Mouse (Mus musculus): ENCODE measurements at regions not wholly inside any gene's neighbourhood (a gene's known extent, or its start where the extent isn't known, plus 50 kb on each side); places are given as distances from the start of the nearest gene placed in this dataset.
A peak's percentile ranks its signal among the peaks of the same experiment; 100 is the strongest.

DNA sequence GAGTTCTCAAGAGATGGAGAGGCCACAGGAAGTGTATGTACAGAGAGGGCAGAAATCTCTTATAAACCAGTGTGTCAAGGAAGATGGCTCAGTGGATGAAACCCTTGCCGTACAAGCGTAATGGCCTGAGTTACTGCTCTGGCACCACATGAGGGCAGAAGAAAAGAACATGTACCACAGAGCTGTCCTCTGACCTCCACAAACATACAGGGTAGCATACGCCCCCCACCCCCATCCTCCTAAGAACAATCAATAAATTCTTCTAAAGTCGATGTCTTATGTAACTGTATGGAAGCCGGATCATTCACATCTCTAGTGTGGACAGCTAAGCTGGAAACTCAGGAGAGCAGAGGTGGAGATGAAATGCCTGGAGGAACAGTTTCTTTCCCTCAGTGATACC lies 227.9 kb upstream of the Gpc5 start:
- DNase-seq (ENCODE audit: low spot score): no peak

DNA sequence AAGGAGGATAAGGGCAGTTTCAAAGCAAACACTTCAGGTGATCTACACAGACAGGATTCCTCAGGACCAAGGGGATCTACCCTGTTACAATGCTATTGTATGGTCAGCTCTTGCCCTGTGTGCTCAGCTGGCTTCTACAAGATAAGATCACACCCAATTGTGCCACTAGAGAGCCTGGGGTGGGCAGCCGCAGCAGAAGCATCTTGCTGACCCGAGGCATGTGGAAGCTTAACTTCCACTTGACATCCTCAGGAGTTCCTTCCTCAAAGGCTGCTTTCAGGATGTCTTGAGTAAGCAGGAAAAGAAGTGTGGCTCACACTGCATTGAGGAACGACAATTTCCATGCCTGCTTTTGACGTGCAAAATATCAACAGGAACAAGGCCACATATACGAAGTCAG lies 222.8 kb upstream of the Gpc5 start:
- no peak for DNase-seq (ENCODE audit: low spot score)

DNA sequence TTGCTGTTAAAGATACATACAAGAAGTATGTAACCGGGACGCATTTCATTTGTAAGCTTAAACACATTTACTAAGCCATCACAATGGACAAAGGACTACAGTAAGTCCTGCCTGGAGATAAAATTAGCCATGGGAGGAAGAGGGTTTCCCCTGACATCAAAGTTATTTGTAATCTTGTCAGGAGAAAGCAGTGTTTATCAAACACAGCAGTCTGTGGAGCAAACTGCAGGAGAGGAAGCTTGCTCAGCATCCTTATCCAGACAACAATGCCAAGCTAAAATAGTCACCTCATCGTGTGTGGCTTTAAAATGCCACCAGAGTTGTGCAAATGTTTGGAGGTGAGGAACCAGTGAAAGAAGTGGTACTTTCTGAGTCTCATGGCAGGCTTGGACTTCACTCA lies 216.9 kb upstream of the Gpc5 start:
- no peak for DNase-seq (ENCODE audit: low spot score)

DNA sequence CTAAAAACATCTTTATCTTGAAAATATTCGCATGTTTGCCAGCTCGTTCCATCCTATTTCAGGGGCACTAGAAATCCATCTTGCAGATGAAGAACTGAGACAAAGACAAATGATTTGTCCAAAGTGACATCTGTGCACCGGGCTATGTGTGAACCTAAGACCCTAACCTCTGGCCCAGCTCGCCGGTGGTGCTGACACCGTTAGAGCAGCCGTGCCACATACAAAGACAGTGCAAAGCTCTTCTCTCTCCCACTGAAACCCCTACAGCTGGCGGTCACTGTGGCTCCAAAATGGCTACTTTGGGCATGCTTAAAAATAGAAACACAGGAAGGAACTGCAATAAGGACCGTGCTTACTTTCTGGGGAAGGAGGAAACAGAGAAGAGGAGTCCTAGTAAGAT lies 215.6 kb upstream of the Gpc5 start:
- DNase-seq (ENCODE audit: low spot score): peak; percentile 60

DNA sequence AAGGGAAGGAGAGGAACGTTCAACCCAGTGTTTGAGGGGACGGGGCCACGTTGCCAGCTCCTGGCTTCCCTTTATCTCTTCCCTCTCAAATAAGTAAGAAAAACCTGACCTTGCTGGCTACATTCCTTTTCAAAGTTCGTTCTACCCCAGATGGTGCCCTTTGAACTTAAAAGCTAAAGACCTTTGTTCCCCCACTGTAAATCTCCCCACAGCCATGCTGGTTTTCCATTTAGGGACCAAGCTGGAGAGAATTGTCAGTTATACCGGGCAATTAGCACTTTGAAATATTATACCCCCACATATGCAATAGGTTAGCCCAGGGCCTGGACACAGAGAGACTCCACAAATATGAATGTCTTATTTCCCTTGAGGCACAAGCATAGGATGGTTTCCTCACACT lies 214.5 kb upstream of the Gpc5 start:
- peak; percentile 90 for DNase-seq (ENCODE audit: low spot score)

DNA sequence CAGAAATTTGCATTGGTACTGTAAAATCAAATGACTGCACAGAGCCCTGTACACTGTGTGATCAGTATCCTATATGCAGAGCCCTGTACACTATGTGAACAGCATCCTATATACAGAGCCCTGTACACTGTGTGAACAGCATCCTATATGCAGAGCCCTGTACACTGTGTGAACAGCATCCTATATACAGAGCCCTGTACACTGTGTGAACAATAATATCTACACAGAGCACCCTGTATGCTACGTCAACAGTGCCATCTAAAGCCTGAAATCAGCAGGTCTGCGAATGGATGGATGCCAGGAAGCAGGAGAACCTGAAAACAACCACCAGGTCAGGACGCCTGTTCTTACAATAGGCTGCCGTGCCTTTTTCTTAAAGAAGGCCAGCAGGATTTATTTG lies 211.7 kb upstream of the Gpc5 start:
- no peak for DNase-seq (ENCODE audit: low spot score)

DNA sequence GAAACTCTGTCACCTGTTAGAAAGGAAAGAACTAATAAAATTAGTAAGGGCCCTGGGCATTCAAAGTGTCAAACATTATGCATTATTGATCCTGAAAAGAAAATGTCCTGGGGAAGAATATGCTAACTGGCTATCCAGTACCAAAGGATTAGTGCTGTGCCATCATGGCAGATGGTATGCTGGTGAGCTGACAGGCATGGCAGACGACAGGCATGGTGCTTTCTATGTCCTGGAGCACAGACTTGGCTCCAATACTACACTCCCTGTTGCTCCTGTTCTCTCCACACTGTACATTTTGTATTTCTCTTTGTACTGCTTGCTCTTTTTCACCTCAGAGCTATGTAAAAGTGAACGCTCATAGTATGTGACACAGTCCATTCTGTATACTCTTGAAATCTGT lies 187.9 kb upstream of the Gpc5 start:
- DNase-seq (ENCODE audit: low spot score): no peak

DNA sequence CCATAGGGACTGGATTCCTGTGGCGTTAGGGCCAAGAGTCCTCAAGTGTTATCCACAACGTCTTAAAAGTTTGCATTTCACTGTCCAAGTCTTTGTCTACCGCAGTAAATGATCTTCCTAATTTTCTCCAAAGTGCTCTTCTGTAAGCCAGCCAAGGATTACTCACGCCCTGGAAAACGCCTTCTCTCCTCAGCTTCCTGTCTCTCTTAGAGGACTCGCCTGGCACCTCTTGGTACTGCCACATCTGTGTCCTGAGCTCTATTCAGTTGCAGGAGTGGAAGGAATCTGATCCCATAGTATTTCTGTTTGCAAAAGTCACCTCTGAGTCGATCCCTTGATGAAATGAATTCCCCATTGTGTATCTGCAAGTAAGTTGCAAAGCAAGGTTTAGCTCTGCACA lies 179.7 kb upstream of the Gpc5 start:
- DNase-seq (ENCODE audit: low spot score): no peak

DNA sequence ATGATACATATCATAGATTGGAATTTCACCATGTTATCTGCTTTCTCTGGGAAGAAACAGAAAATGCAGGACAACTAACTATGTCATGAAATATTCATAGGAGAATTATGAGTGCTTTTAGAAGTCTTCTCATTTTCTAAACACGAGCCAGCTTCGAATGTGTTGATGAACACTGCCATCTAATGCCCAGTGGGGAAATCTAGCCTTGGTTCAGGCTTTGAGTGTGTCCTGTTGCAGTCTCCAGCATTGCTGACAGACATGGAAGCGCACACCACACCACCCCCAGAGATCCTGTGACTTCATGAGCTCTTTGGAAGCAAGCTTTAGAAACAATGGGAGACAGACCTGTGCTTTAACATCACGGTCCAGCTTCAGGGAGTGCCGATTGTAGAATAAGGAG lies 178.8 kb upstream of the Gpc5 start:
- peak; percentile 83 for DNase-seq (ENCODE audit: low spot score)

DNA sequence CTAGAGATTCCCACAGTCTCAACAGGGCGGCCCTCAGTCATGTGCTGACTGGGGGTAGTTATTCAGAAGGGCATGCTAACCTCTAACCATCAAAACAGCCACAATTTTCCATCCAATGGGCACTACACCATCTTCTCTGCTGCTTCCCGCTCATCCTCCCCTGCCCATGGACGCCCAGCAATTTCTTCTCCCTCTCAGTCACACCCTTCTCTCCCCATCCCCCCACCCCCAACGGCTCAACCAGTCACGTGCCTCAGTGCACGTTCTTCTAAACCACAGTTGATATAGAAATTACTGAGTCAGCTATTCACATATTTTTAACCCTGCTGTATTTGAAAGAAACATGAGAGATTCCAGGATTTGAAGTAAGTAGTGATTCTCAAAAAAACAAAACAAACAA lies 146.3 kb upstream of the Gpc5 start:
- DNase-seq (ENCODE audit: low spot score): no peak

DNA sequence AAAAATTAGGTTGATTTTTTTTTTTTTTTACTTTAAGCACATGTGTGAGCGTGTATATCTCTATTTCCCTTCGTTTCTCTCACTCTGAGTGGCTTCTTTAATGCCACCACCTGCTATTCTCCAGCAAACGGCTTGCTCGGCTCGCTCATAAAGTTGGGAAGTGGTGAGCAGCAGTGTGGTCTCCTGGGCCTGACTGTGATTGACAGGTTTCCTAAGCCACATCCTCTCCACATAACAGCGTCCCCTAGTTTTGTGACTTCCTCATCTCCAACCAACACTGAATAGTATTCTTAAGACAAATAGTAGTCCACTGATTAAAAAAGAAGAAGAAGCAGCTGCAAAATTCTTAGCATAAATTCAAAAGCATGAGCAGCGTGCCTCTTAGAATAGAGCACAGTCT lies 145.7 kb upstream of the Gpc5 start:
- no peak for DNase-seq (ENCODE audit: low spot score)

DNA sequence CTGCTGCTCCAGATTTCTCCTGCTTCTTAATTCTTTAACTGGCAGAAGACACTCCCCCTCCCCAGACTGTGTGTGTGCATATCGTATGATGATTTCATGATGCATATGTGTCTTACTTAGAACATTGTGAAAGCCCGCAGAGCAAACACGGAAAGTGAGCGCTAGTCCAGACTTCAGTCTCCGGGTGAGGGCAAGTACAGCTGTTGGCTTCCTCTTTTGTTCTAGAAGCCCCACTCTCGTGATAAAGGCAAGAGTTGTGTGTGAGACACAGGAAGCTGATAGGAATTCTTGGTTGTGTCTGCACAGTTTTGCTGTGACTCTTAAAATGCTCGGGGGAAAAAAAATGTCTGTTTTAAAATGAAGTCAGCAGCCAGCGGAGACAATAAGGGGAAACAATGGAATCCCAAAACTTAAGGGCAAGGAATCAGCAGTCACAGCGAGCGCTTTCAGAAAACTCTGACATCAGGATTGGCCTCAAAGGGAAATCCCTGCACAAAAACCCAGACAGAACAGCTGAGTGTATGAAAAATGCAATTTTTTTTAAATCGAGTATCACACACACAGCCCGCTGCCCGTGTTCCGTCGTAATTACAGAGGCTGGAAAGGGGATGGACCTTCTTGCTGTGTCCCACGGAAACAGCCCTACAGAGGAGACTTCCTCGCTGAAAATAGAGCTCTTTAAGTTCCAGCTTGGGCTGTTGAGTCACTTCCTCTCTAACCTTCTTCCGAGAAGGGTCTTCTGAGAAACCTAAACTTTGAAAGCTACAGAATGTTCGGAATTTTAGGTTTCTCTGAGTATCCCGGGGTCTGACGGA lies 143.5 kb upstream of the Gpc5 start:
- DNase-seq (ENCODE audit: low spot score): peak; percentile 47

DNA sequence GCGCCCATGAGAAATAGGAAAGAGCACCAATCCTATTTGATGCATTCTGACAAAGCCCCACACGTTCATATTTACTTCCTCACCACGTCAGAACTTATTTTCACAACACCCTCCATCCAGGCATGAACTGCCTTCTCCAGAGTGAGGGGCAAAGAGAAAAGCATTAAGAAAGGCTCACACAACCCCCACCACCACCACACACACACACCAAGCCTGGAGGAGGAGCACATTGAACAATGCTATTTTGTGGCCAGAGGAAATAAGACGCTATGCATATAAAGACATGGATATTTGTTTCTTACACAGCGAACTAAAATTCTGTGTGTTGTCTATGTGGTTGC lies 142.9 kb upstream of the Gpc5 start:
- DNase-seq (ENCODE audit: low spot score): no peak

DNA sequence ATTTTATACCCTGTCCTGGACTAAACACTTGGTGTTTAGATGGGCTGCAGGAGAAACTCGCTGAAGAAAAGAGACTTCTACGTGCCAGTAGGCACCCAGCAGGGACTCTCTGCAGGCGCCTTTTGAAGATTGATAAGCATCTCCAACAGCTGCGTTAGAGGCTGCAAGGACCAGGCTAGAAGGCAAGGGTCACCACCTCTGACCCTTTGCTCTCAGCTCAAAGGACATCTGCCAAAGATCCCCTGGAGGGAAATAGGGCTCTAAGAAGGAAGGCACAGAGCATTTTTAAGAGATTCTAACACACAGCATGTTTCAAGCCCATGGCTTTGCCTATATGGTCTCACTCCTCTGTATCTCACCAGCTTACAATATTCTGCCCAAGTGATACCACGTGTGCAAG lies 139.7 kb upstream of the Gpc5 start:
- peak; percentile 93 for DNase-seq (ENCODE audit: low spot score)

DNA sequence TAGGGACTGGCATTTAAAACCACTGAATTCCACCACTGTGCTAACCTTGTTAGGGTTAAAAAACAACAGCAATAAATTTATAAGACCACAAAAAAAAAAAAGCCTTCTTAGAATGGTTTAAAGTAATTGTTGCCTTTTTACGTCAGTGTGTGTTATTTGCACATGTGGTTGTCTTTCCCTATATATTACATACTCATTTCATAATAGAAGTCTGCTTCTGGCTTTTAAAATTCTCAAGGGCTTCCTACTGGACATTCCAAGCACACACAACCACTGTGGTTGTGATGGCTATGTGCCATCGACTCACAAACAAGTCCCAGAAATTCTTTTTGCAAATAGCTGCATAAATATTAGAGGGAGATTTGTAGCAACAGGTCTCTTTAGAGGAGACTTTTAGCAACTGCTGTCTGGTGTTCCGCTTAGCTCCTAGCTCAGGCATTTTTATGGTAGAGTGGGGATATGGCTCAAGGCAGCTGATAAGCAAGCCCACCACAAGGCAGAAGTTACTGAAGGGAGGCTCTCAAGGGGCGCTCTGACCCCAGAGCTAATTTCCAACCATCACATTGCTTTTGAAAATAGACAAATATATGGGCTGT lies 138.8 kb upstream of the Gpc5 start:
- peak; percentile 58 for DNase-seq (ENCODE audit: low spot score)

DNA sequence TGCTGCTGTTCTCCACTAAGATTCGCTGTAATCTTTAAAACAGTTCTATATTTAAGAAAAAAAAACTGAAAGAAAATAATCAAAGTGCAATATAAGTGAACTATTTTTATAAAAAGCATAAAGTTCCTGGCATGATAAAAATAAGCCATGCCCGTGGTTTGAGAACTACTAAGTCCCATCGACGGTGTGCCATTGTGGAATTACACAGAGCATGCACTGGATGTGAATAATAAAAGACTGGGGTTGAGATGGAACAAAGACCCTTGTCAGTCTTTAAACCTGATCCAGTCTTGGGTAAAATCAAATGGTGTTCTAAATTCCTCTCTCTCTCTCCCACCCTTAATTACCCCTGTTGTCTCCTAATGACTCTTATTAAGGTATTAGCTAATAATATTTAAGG lies 137.7 kb upstream of the Gpc5 start:
- peak; percentile 53 for DNase-seq (ENCODE audit: low spot score)

DNA sequence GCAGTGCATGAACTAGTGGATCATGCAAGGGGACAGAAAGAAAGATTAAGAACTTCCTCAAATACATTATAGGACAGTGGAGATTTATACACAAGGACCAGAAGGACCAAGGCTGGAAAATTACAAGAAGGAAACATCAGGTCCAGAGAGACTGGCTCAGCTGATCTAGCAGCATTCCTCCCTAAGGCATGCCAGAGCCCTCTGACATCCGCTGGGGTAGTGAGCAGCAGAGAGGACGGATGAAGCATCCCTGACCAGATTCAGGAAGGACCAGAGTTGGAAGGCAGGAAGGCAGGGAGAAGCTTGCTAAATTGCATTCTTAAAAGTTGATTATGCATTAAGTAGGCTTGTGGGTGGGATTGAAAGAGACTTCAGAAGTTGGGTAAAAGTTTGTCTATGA lies 136.4 kb upstream of the Gpc5 start:
- no peak for DNase-seq (ENCODE audit: low spot score)

DNA sequence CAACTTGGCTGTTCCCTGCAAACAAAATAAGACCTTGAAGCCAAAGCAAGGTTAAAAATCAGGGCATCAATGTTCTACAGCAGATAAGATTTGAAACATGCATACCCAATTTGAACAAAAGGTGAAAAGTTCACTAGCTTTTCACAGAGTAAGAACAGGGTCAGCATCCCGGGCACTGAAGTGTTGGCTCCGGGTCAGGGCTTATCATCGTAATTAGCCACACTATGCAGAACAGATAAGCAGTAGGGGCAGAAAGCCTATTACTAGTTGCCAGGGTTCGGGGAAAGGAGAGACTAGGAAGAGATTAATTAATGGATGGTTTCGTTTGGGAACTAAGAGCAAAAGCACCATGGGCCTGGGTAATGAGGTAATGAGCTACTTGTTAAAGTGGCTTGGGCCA lies 131.7 kb upstream of the Gpc5 start:
- no peak for DNase-seq (ENCODE audit: low spot score)

DNA sequence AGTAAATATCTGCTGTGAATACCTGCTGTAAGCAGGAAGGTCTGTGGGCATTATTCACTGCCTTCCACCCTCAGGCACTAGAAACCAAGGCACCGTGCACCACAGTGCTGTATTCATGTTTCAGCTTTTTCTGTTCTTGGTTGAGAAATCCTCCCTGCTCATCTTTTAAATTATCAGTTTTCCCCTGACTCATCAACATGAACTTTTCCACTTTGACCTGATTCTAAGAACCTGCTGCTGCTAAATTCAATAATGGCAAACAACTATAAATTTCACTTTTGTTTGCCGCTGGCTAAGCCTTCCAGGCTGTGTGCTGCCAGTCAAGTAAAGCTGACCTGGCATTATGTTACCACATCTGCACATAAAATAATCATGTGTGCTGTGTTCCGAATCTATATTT lies 126.1 kb upstream of the Gpc5 start:
- DNase-seq (ENCODE audit: low spot score): no peak

DNA sequence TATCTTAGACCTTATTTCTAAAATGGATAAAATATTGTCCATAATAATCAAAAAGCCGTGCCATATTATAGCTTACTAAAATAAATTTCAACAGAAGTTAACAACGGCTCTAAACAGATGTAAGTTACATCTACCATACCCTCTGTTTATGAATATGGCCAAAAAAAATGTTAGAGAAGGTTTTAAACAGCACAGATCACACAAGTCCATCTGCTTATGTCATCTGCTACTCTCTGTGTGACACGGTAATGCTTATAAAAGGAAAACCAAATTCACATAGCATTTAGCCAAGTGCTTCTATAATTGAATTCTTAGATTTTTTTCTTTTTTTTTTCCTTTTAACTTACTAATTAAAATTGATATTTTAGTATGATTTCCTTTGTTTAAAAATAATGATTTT lies 123.0 kb upstream of the Gpc5 start:
- DNase-seq (ENCODE audit: low spot score): no peak

DNA sequence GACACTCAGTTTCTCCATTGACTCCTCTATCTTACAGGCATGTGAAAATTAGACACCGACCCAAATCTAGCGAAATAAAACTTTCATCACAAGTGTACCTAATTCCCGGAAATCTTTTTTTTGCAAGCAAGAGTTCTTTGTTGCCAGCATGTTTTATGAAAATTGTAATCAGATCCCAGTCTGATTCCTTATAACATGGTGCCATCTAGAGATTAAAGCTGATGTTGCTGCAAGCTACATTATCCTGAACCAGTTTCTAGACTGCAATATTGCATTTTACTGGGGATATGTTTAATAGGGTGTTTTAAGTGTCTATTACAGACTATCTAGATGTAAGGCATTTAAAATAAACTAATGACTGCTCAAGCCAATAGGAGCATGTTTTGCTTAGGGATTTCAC lies 110.9 kb upstream of the Gpc5 start:
- DNase-seq (ENCODE audit: low spot score): peak; percentile 45

DNA sequence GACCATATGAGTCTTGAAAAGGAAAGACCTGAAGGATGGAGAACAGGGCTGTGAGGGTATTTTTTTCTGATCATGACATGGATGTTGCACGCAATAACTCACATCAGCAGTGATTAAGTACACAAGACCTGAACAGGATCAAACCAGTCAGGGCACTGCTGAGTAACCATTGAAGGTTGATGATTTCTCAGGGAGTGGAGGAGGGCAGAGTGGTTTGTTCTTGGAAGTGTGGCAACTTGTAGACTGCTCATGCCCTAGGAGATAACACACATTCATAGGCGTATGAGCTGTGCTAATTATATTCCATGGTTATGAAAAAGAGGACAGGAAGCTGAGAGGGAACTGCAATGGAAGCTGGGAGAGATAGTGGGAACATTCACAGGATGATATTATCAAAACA lies 88.8 kb upstream of the Gpc5 start:
- DNase-seq (ENCODE audit: low spot score): no peak

DNA sequence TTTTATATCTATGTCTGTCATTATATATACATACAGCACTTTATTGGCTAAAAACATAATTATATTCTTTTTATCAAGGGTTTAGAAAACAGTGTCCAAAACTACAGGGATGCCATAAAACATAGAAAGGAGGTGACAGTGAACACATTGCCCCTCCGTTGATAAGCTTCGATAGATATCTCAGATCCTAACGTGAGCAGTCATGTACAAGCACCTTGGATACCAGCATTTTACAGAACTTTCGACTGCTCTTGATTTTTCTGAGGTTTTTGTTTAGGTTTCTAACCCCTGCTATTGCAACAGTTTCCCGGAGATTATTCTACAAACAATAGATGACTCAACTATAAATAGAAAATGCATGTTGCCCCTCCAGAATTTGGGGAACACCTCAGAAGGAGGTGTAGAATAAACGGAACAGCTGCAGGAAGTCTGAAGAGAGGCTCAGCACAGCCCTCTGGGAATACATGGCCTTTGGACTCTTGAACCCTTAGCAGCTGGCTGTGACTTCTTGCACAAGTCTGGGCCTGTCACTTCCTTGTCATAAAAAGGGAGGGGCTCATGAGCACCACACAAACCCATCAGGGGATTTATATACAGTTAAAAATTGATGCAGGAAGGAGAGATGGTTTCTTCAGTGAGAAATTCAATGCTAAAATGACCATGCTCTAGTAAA lies 87.1 kb upstream of the Gpc5 start:
- peak; percentile 47 for DNase-seq (ENCODE audit: low spot score)

DNA sequence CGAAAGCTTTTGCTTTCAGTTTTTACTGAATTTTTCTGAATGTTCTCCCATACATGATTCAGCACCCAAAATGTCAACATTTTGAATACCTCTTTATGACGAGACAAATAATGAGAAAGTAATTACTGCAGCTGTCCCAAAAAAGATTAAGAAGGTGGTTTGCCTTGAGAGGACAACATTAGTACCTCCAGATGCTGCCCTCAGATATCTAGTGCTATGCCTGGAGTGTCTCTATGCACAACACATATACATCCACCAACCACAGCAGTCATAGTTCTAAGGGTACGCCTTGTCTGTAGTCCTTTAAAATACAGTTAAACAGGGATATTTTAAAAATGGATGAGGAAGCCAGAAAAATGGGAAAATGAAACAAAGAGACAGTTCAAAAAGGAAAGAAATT lies 81.1 kb upstream of the Gpc5 start:
- no peak for DNase-seq (ENCODE audit: low spot score)
